Mouse (Mus musculus) heart, embryonic 16.5 days (tissue): ENCODE measurements around the gene Defa37. TPM values are rescaled to one million over a fixed set of nuclear protein-coding genes. Genes with fewer than 3 reads are reported as not detected.
"Not testable (repeated sequence)": the region's sequence is repeated elsewhere in the genome, so short reads cannot be mapped to it uniquely, and the experiment has no call there.

Experiments used
- ATAC-seq: fragments of 200-750 bp; cut with Nextera tagmentation; replicated peaks from 2 replicates; pipeline ENCODE4 v1.8.0; 2017; ENCODE audit warnings: moderate number of reproducible peaks; ENCODE audit not compliant: insufficient read depth, low FRiP score; ENCODE audit errors: extremely low read depth
- H3K27ac ChIP-seq: fragments of 300-500 bp; sonication (generic); 2 replicates; pipeline ENCODE4 v1.5.1; 2014; ENCODE audit warnings: mild to moderate bottlenecking, low read length, control low read depth, moderate library complexity
- H3K27me3 ChIP-seq: fragments of 300-500 bp; sonication (generic); 2 replicates; pipeline ENCODE4 v1.6.1; 2014; ENCODE audit warnings: low read length, mixed read lengths; ENCODE audit not compliant: control insufficient read depth, insufficient read depth
- H3K36me3 ChIP-seq: fragments of 300-500 bp; sonication (generic); 2 replicates; pipeline ENCODE4 v1.6.1; 2014; ENCODE audit not compliant: control insufficient read depth, insufficient read depth
- H3K4me1 ChIP-seq: fragments of 300-500 bp; sonication (generic); 2 replicates; pipeline ENCODE4 v1.6.1; 2014; ENCODE audit warnings: low read length, mixed read lengths; ENCODE audit not compliant: control insufficient read depth, insufficient read depth
- H3K4me2 ChIP-seq: fragments of 300-500 bp; sonication (generic); 2 replicates; pipeline ENCODE4 v1.6.1; 2014; ENCODE audit warnings: low read depth, mild to moderate bottlenecking, control low read depth, low read length
- H3K4me3 ChIP-seq: fragments of 300-500 bp; sonication (generic); 2 replicates; pipeline ENCODE4 v1.5.1; 2014; ENCODE audit warnings: mild to moderate bottlenecking, control low read depth, low read length
- H3K9ac ChIP-seq: fragments of 300-500 bp; sonication (generic); 2 replicates; pipeline ENCODE4 v1.6.1; 2014; ENCODE audit warnings: low read length, control low read depth
- H3K9me3 ChIP-seq: fragments of 300-500 bp; sonication (generic); replicated peaks from 2 replicates; pipeline ENCODE4 v1.6.1; 2016; ENCODE audit warnings: low read length; ENCODE audit not compliant: control insufficient read depth
- WGBS: fragments of 180-500 bp; shearing (Covaris S2); extraction: QIAGEN DNeasy Blood & Tissue Kit; methylation state at CpG from one replicate; pipeline ENCODE4 v1.1.7; 2014; 5-methylcytosine and 5-hydroxymethylcytosine counted together
- polyA plus RNA-seq: library from polyadenylated mRNA; unstranded; fragments of >200 nt; fragmentation: Nextera tagmentation; extraction: Ambion mirVana; gene quantifications from 2 replicates; pipeline ENCODE4 v1.2.1, GENCODE M21; 2015

The Defa37 gene
- polyA plus RNA-seq, result not detected in 2 replicates

DNA sequence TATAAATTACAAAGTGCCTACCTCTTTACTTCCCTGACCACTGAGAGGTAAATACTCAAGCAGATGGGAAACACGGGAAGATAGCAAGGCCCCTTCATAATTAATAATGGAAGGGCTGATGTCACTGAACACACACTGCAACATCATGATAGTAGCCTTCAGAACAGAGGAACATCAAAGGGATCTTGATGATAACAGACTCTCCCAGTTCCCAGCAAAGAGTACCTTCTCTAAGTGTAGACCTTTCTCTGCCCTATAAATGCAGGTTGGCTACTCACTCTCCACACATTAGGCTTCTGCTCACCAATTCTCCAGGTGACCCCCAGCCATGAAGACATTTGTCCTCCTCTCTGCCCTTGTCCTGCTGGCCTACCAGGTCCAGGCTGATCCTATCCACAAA, at the start of gene Defa37:
Defa37 (plus strand) TSS at position 301 of the 400 bp plus-strand sequence.
- not testable (repeated sequence) for H3K4me2 ChIP-seq, ATAC-seq, H3K4me3 ChIP-seq, H3K9ac ChIP-seq, H3K36me3 ChIP-seq, H3K27ac ChIP-seq, H3K4me1 ChIP-seq, H3K27me3 ChIP-seq, H3K9me3 ChIP-seq
- WGBS, result no CpG with 5 or more reads among the region's 1 CpGs

DNA sequence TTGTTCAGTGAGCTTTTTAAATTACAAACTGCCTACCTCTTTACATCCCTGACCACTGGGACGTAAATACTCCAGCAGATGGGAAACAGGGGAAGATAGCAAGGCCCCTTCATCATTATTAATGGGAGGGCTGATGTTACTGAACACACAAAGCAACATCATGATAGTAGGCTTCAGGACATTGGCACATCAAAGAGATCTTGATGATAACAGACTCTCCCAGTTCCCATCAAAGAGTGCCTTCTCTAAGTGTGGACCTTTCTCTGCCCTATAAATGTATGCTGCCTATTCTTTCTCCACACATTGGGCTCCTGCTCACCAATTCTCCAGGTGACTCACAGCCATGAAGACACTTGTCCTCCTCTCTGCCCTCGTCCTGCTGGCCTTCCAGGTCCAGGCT, 36.5 kb upstream of the Defa37 start, which contains the start of gene Defa32:
Defa32 (plus strand) TSS at position 301 of the 400 bp plus-strand sequence.
- not testable (repeated sequence) for H3K4me3 ChIP-seq, H3K4me1 ChIP-seq, H3K27me3 ChIP-seq, H3K9me3 ChIP-seq, H3K27ac ChIP-seq, H3K36me3 ChIP-seq, ATAC-seq, H3K4me2 ChIP-seq, H3K9ac ChIP-seq
- no CpG with 5 or more reads among the region's 2 CpGs for WGBS

DNA sequence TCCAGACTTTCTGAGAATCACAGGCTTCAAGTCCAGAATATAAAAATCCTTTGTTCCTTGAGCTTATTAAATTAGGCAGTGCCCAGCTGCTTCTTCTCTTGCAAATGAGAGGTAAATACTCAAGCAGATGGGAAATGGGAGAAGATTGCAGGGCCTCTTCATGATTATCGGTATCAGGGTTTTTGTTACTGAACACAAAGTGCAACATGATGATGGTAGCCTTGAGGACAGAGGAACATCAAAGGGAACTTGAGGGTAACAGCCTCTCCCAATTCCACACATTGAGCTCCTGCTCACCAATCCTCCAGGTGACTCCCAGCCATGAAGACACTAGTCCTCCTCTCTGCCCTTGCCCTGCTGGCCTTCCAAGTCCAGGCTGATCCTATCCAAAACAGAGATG, 17.5 kb downstream of the Defa37 start, which contains the start of gene Defa28:
Defa28 (plus strand) TSS at position 301 of the 400 bp plus-strand sequence.
- ATAC-seq, H3K27ac ChIP-seq, H3K9me3 ChIP-seq, H3K4me3 ChIP-seq, H3K36me3 ChIP-seq, H3K9ac ChIP-seq, H3K4me2 ChIP-seq, H3K27me3 ChIP-seq, H3K4me1 ChIP-seq: not testable (repeated sequence)
- WGBS, result no CpG with 5 or more reads among the region's 1 CpGs

DNA sequence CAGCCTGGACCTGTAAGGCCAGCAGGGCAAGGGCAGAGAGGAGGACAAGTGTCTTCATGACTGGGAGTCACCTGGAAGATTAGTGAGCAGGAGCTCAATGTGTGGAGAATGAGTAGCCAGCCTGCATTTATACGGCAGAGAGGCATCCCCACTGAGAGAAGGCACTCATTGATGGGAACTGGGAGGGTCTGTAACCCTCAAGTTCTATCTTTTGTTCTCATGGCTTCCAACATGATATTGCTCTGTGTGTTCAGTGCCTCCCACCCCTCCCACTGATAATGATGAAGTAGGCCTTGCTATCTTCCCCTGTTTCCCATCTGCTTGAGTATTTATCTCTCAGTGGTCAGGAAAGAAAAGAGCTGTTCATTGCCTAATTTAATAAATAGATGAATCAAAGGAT, 29.2 kb downstream of the Defa37 start, which contains the start of gene Gm7861:
Gm7861 (minus strand) TSS at position 101 of the 400 bp plus-strand sequence.
- not testable (repeated sequence) for H3K4me2 ChIP-seq, H3K27ac ChIP-seq, H3K36me3 ChIP-seq, ATAC-seq, H3K9me3 ChIP-seq, H3K9ac ChIP-seq, H3K27me3 ChIP-seq, H3K4me1 ChIP-seq, H3K4me3 ChIP-seq
- WGBS, result no CpG with 5 or more reads among the region's 1 CpGs

Other genes starting within 250 kb of the Defa37 start
- gene Defa27, start 249.8 kb upstream of the Defa37 start, polyA plus RNA-seq, result not detected in 2 replicates
- gene Defa29, start 238.4 kb upstream of the Defa37 start, polyA plus RNA-seq, result not detected in 2 replicates
- gene Defa2, start 186.9 kb upstream of the Defa37 start, polyA plus RNA-seq, result not detected in 2 replicates
- 1.2 TPM in 1 of 2 replicates, not detected in the other for gene Defa33, start 173.6 kb upstream of the Defa37 start, polyA plus RNA-seq
- 0.50 TPM in 1 of 2 replicates, not detected in the other for gene Defa36, start 138.0 kb upstream of the Defa37 start, polyA plus RNA-seq
- 0.76 TPM in 1 of 2 replicates, not detected in the other for gene Gm7849, start 108.8 kb upstream of the Defa37 start, polyA plus RNA-seq
- 1.7 TPM in 1 of 2 replicates, not detected in the other for gene Defa20, start 56.1 kb upstream of the Defa37 start, polyA plus RNA-seq
- 1.0 TPM in 1 of 2 replicates, not detected in the other for gene Defa32, start 36.4 kb upstream of the Defa37 start, polyA plus RNA-seq
- not detected in 2 replicates for gene Defa28, start 17.6 kb downstream of the Defa37 start, polyA plus RNA-seq
- not detected in 2 replicates for gene Gm7861, start 29.1 kb downstream of the Defa37 start, polyA plus RNA-seq
- not detected in 2 replicates for gene Defa26, start 52.8 kb downstream of the Defa37 start, polyA plus RNA-seq
- gene Defa17, start 90.4 kb downstream of the Defa37 start, polyA plus RNA-seq, result 0.98 TPM in 1 of 2 replicates, not detected in the other
- gene Defa34, start 100.4 kb downstream of the Defa37 start, polyA plus RNA-seq, result not detected in 2 replicates
- gene AY761184, start 138.3 kb downstream of the Defa37 start, polyA plus RNA-seq, result not detected in 2 replicates
- gene Defa24, start 169.1 kb downstream of the Defa37 start, polyA plus RNA-seq, result 1.9 TPM in 1 of 2 replicates, not detected in the other